Mouse (Mus musculus) CH12.LX (cell line): ENCODE results near the gene Tm9sf3. TPM values are rescaled to one million over a fixed set of nuclear protein-coding genes. Genes with fewer than 3 reads are reported as not detected.

ENCODE experiments used
- DNase-seq: peaks from one replicate; pipeline ENCODE4 v3.0.0-alpha.2; 2013; ENCODE audit errors: extremely low read depth
- H3K27ac ChIP-seq: 2 replicates; pipeline ENCODE4 v1.5.1; 2012; ENCODE audit warnings: low read depth, mild to moderate bottlenecking, control low read depth, moderate library complexity; ENCODE audit not compliant: insufficient read depth
- H3K27me3 ChIP-seq: replicated peaks from 2 replicates; pipeline ENCODE3; 2012; ENCODE audit warnings: inconsistent platforms
- H3K36me3 ChIP-seq, 2 experiments: replicated peaks in 1 of 2; 2 replicates each; pipeline versions ENCODE3 to v1.6.1; 2012; ENCODE audit warnings: inconsistent platforms in 1 of 2, low read length in 1 of 2, mild to moderate bottlenecking in 1 of 2, mixed read lengths in 1 of 2, moderate library complexity in 1 of 2; ENCODE audit not compliant: control insufficient read depth in 1 of 2, insufficient read depth in 1 of 2
- H3K4me1 ChIP-seq, 2 experiments: 2 replicates each; pipeline ENCODE4 v1.6.1; 2012; ENCODE audit warnings: inconsistent platforms in 1 of 2, moderate library complexity in 1 of 2; ENCODE audit not compliant: insufficient read depth in 2 of 2, control insufficient read depth in 1 of 2
- H3K4me2 ChIP-seq: 2 replicates; pipeline ENCODE4 v1.6.1; 2012; ENCODE audit warnings: low read depth, mild to moderate bottlenecking, control low read depth; ENCODE audit not compliant: poor library complexity, insufficient read depth, severe bottlenecking
- H3K4me3 ChIP-seq, 3 experiments: fragments of 150-350 bp in 1 of 3; sonication (generic) in 1 of 3; replicated peaks in 1 of 3; 2 replicates each; pipeline versions ENCODE3 to v1.5.1; 2011 to 2012; ENCODE audit warnings: low read depth in 2 of 3, low read length in 2 of 3, mild to moderate bottlenecking in 2 of 3, moderate library complexity in 2 of 3, control low read depth in 1 of 3, improper control_type of control experiment in 1 of 3, inconsistent platforms in 1 of 3, mixed read lengths in 1 of 3; ENCODE audit not compliant: poor library complexity in 1 of 3
- H3K79me2 ChIP-seq: replicated peaks from 2 replicates; pipeline ENCODE4 v1.6.1; 2012; ENCODE audit warnings: mild to moderate bottlenecking, moderate library complexity; ENCODE audit not compliant: control insufficient read depth, poor library complexity, insufficient read depth, severe bottlenecking; ENCODE audit errors: extremely low read depth
- H3K9ac ChIP-seq: 2 replicates; pipeline ENCODE4 v1.6.1; 2012; ENCODE audit warnings: low read depth, mild to moderate bottlenecking, control low read depth, moderate library complexity; ENCODE audit not compliant: insufficient read depth
- H3K9me3 ChIP-seq: replicated peaks from 2 replicates; pipeline ENCODE3; 2012; ENCODE audit warnings: low read length, inconsistent platforms, mixed read lengths
- BHLHE40 ChIP-seq: IDR thresholded peaks from 2 replicates; pipeline ENCODE4 v1.6.1; 2011; ENCODE audit warnings: mild to moderate bottlenecking, low read depth, low read length, improper control_type of control experiment
- CHD2 ChIP-seq: IDR thresholded peaks from 2 replicates; pipeline ENCODE4 v1.6.1; 2011; ENCODE audit warnings: low read length, improper control_type of control experiment
- EP300 ChIP-seq: IDR thresholded peaks from 2 replicates; pipeline ENCODE4 v1.6.1; 2011; ENCODE audit warnings: low read length, improper control_type of control experiment
- ETS1 ChIP-seq: conservative IDR thresholded peaks from 2 replicates; pipeline ENCODE4 v1.6.1; 2012; ENCODE audit warnings: low read depth, mild to moderate bottlenecking, inconsistent platforms, low read length, improper control_type of control experiment, moderate library complexity
- JUN ChIP-seq: IDR thresholded peaks from 2 replicates; pipeline ENCODE4 v1.6.1; 2011; ENCODE audit warnings: low read depth, mild to moderate bottlenecking, low read length, improper control_type of control experiment, moderate library complexity; ENCODE audit not compliant: insufficient read depth
- JUND ChIP-seq: conservative IDR thresholded peaks from 2 replicates; pipeline ENCODE4 v1.6.1; 2011; ENCODE audit warnings: low read depth, low read length, improper control_type of control experiment
- KAT2A ChIP-seq: IDR thresholded peaks from 2 replicates; pipeline ENCODE4 v1.6.1; 2012; ENCODE audit warnings: low read length, improper control_type of control experiment, inconsistent platforms; ENCODE audit not compliant: insufficient replicate concordance
- MAFK ChIP-seq: IDR thresholded peaks from 2 replicates; pipeline ENCODE4 v1.6.1; 2011; ENCODE audit warnings: low read length, improper control_type of control experiment; ENCODE audit not compliant: insufficient replicate concordance
- MYC ChIP-seq: IDR thresholded peaks from 2 replicates; pipeline ENCODE4 v1.6.1; 2011; ENCODE audit warnings: low read depth, mild to moderate bottlenecking, improper control_type of control experiment, low read length
- PAX5 ChIP-seq: IDR thresholded peaks from 2 replicates; pipeline ENCODE4 v1.6.1; 2012; ENCODE audit warnings: low read length, inconsistent platforms, mixed read lengths
- SIN3A ChIP-seq: IDR thresholded peaks from 2 replicates; pipeline ENCODE4 v1.6.1; 2012; ENCODE audit warnings: low read length, improper control_type of control experiment, inconsistent platforms
- SMC3 ChIP-seq: IDR thresholded peaks from 2 replicates; pipeline ENCODE4 v1.6.1; 2011; ENCODE audit warnings: low read depth, low read length, improper control_type of control experiment
- TBP ChIP-seq: conservative IDR thresholded peaks from 2 replicates; pipeline ENCODE4 v1.6.1; 2011; ENCODE audit warnings: low read depth, low read length, improper control_type of control experiment
- TCF12 ChIP-seq: IDR thresholded peaks from 2 replicates; pipeline ENCODE4 v1.6.1; 2014; ENCODE audit warnings: low read depth, mild to moderate bottlenecking, inconsistent platforms, low read length, improper control_type of control experiment
- UBTF ChIP-seq: IDR thresholded peaks from 2 replicates; pipeline ENCODE4 v1.6.1; 2012; ENCODE audit warnings: low read depth, mild to moderate bottlenecking, inconsistent platforms, low read length, improper control_type of control experiment, moderate library complexity
- USF2 ChIP-seq: conservative IDR thresholded peaks from 2 replicates; pipeline ENCODE4 v1.6.1; 2011; ENCODE audit warnings: low read depth, low read length, improper control_type of control experiment
- ZC3H11A ChIP-seq: IDR thresholded peaks from 2 replicates; pipeline ENCODE4 v1.6.1; 2012; ENCODE audit warnings: low read depth, mild to moderate bottlenecking, inconsistent platforms, low read length, improper control_type of control experiment
- ZMIZ1 ChIP-seq: IDR thresholded peaks from 2 replicates; pipeline ENCODE4 v1.6.1; 2012; ENCODE audit warnings: low read depth, mild to moderate bottlenecking, inconsistent platforms, low read length, improper control_type of control experiment
- dilution Hi-C: fragments of 300-500 bp; cut with MboI; formaldehyde crosslinking; loops from 2 replicates; pipeline ENCODE4 v1.14.3; 2020; ENCODE audit warnings: low sequenced_read_pairs; ENCODE audit not compliant: extremely low pct_unique_long_range_greater_than_20kb, extremely low pct_ligation_motif_present
- in situ Hi-C: fragments of 300-500 bp; cut with MboI; formaldehyde crosslinking; loops from 3 replicates; pipeline ENCODE4 v1.14.3; 2019; ENCODE audit warnings: low sequenced_read_pairs, low pct_ligation_motif_present, low pct_unique_long_range_greater_than_20kb, mixed read lengths
- polyA plus RNA-seq: library from polyadenylated mRNA; unstranded; fragments of >175 nt; gene quantifications from 2 replicates; pipeline ENCODE4 v1.2.1, GENCODE M21; 2012; ENCODE audit warnings: low read depth; ENCODE audit not compliant: insufficient read length
- total RNA-seq, 2 experiments: library from RNA; depleted of rRNA; stranded (reverse); fragments of 300-350 nt in 1 of 2; fragments of >200 nt in 1 of 2; gene quantifications; 2 replicates each; pipeline ENCODE4 v1.2.3; 2012 to 2014

Gene Tm9sf3
- total and polyA plus RNA-seq, 3 experiments, result 137 to 294 (median 182) TPM

DNA sequence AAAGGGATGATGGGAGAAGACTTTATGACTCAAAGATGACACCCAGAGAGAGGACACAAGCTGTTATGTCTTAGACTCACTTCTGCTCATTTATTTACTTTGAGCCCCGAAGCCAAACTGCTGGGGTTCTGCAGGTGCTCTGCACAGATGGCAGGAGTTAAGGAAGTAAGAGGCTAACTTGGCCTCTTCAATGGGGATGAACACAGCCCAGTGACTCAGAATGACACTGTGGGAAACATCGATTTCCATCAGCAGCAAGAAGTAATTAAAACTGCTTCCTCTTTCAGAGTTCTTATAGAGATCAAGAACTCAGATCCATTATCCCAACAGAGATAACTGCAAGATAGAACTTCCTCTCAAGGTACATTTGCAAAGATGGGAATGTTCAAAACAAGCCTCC is 86.9 kb downstream of the Tm9sf3 start:
- H3K4me2 ChIP-seq, result no peak overlapping the region
- dilution Hi-C loops, result no loop called here
- in situ Hi-C loops, result no loop called here

DNA sequence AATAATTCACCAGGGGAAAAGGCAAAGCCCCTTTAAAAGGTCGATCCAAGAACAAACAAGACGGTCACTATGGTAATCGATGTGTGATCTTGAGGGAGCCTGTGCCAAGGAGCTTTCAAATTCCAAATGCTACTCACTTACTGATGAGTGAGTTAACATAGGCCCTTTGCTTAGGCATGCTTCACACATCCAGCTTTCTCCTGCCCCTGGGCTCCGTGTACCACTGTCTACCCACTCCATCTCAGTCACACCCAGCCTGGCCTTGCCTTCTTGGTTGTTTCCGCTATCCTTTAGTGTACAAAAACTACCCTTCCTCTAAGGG is 97.9 kb downstream of the Tm9sf3 start:
- Histone ChIP-seq H3K9me3 (no peaks in the 10 kb centered on the region), H3K36me3 (no peaks in the 10 kb centered on the region), H3K4me2 (no peak overlapping the region), H3K27me3 (peaks cover 24% of the 10 kb centered on the region), H3K79me2 (no peaks in the 10 kb centered on the region), H3K4me1 (no peaks in the 10 kb centered on the region), H3K9ac (no peak overlapping the region), H3K27ac (no peak overlapping the region), H3K4me3 (no peak overlapping the region)
- in situ Hi-C loops (no loop called here), dilution Hi-C loops (no loop called here)
- no peak for DNase-seq
- TF ChIP-seq UBTF, result no peak
- no peak for TF ChIP-seq SMC3
- TF ChIP-seq SIN3A, result no peak
- no peak for TF ChIP-seq TBP
- TF ChIP-seq EP300, result no peak
- TF ChIP-seq MAFK, result no peak
- no peak for TF ChIP-seq BHLHE40
- no peak for TF ChIP-seq JUN
- TF ChIP-seq, all 38 proteins: peak for 0

More for the DNA sequence above, 86.9 kb downstream of the Tm9sf3 start:
- peaks cover 2 to 20% of the 10 kb centered on the region in 2 experiments; a peak in 2 of 4 replicates for H3K4me1 ChIP-seq
- H3K4me3 ChIP-seq, result no peak overlapping the region
- H3K36me3 ChIP-seq, result no peaks in the 10 kb centered on the region
- H3K9me3 ChIP-seq, result no peaks in the 10 kb centered on the region
- H3K79me2 ChIP-seq, result no peaks in the 10 kb centered on the region
- H3K27me3 ChIP-seq, result peaks cover 3% of the 10 kb centered on the region
- DNase-seq, result peak; percentile 51
- 0 out of 2 replicates have a peak, but pooled peaks have one; percentile 13 for TF ChIP-seq JUN
- peak; percentile 33; the same call in 1 of the 2 replicates for TF ChIP-seq JUND
- peak; percentile 41; the same call in 1 of the 2 replicates for TF ChIP-seq TCF12
- no peak for TF ChIP-seq ETS1
- TF ChIP-seq EP300, result peak; percentile 78
- H3K27ac ChIP-seq, result no peak overlapping the region
- no peak overlapping the region for H3K9ac ChIP-seq

- in situ Hi-C loops (no loop called here), dilution Hi-C loops (no loop called here)
- H3K4me1 ChIP-seq, result no peaks in the 10 kb centered on the region
- H3K27ac ChIP-seq, result no peak overlapping the region
- no peak overlapping the region for H3K4me2 ChIP-seq
- no peak for DNase-seq
- TF ChIP-seq MAFK, result no peak
- TF ChIP-seq KAT2A, result no peak
- no peak for TF ChIP-seq MYC
- no peak for TF ChIP-seq TCF12
- no peak for TF ChIP-seq PAX5
- TF ChIP-seq ZMIZ1, result no peak
- no peak for TF ChIP-seq JUN
- TF ChIP-seq CHD2, result no peak
- no peak for TF ChIP-seq USF2
- no peak for TF ChIP-seq ZC3H11A
- no peaks in the 10 kb centered on the region for H3K79me2 ChIP-seq
- H3K9me3 ChIP-seq, result no peaks in the 10 kb centered on the region
- peaks cover 22% of the 10 kb centered on the region for H3K27me3 ChIP-seq
- H3K4me3 ChIP-seq, result no peak overlapping the region
- no peaks in the 10 kb centered on the region for H3K36me3 ChIP-seq
- no peak overlapping the region for H3K9ac ChIP-seq
Observed at GRCm38 (mm10) chr19:41165144-41165913, 98.5 kb downstream of the Tm9sf3 start.
